Mouse (Mus musculus): ENCODE results near the gene Il2. TPM values are rescaled to one million over a fixed set of nuclear protein-coding genes. Genes with fewer than 3 reads are reported as not detected.

Il2 gene
- polyA plus RNA-seq, 1 experiment from 2014 or later = 0.40 TPM

- WGBS = 31% methylated on average over 1 of the region's 1 CpGs
- ATAC-seq (ENCODE audit: insufficient read depth, low FRiP score, low read depth) = no peak
These were observed 19.2 kb upstream of the Il2 start for GRCm38 (mm10) chr3:37144979-37145378.

GRCm38 (mm10) chr3:37141827-37142226, 16.1 kb upstream of the Il2 start:
- Histone ChIP-seq H3K27me3 (replicated peaks) (no peaks in the 10 kb centered on the region), H3K36me3 (no peaks in the 10 kb centered on the region), H3K9me3 (no peaks in the 10 kb centered on the region), H3K4me3 (replicated peaks) (no peak overlapping the region), H3K4me2 (no peak overlapping the region), H3K4me1 (no peaks in the 10 kb centered on the region), H3K27ac (no peak overlapping the region), H3K9ac (no peak overlapping the region)
- ATAC-seq (ENCODE audit: insufficient read depth, low FRiP score, low read depth) = no peak
- WGBS = 81% methylated on average over 2 of the region's 2 CpGs

More at GRCm38 (mm10) chr3:37144979-37145378, 19.2 kb upstream of the Il2 start:
- Histone ChIP-seq H3K27me3 (replicated peaks) (no peaks in the 10 kb centered on the region), H3K4me2 (no peak overlapping the region), H3K4me1 (no peaks in the 10 kb centered on the region), H3K9ac (no peak overlapping the region), H3K36me3 (no peaks in the 10 kb centered on the region), H3K27ac (no peak overlapping the region), H3K9me3 (no peaks in the 10 kb centered on the region), H3K4me3 (replicated peaks) (no peak overlapping the region)

- H3K27me3 ChIP-seq (replicated peaks) = no peaks in the 10 kb centered on the region
- no peak overlapping the region for H3K9ac ChIP-seq
- no peak for ATAC-seq (ENCODE audit: insufficient read depth, low FRiP score, low read depth)
- H3K27ac ChIP-seq = no peak overlapping the region
- 82% methylated on average over 6 of the region's 6 CpGs for WGBS
- H3K4me3 ChIP-seq (replicated peaks) = no peak overlapping the region
- H3K4me1 ChIP-seq = no peaks in the 10 kb centered on the region
- H3K4me2 ChIP-seq = no peak overlapping the region
- H3K36me3 ChIP-seq = no peaks in the 10 kb centered on the region
- no peaks in the 10 kb centered on the region for H3K9me3 ChIP-seq
These were observed 14.6 kb upstream of the Il2 start for GRCm38 (mm10) chr3:37140168-37140906.

GRCm38 (mm10) chr3:37139192-37139591, 13.4 kb upstream of the Il2 start:
- Histone ChIP-seq H3K27ac (no peak overlapping the region), H3K4me1 (no peaks in the 10 kb centered on the region)
- WGBS = 87% methylated on average over 3 of the region's 3 CpGs

GRCm38 (mm10) chr3:37137231-37137630, 11.5 kb upstream of the Il2 start:
- WGBS = 29% methylated on average over 4 of the region's 4 CpGs
- Histone ChIP-seq H3K9ac (no peak overlapping the region), H3K27ac (no peak overlapping the region), H3K4me2 (no peak overlapping the region), H3K9me3 (no peaks in the 10 kb centered on the region), H3K4me1 (no peaks in the 10 kb centered on the region), H3K36me3 (no peaks in the 10 kb centered on the region), H3K4me3 (replicated peaks) (no peak overlapping the region), H3K27me3 (replicated peaks) (no peaks in the 10 kb centered on the region)
- no peak for ATAC-seq (ENCODE audit: insufficient read depth, low FRiP score, low read depth)

More at GRCm38 (mm10) chr3:37139192-37139591, 13.4 kb upstream of the Il2 start:
- Histone ChIP-seq H3K4me3 (replicated peaks) (no peak overlapping the region), H3K27me3 (replicated peaks) (no peaks in the 10 kb centered on the region), H3K4me2 (no peak overlapping the region), H3K9me3 (no peaks in the 10 kb centered on the region), H3K9ac (no peak overlapping the region), H3K36me3 (no peaks in the 10 kb centered on the region)
- ATAC-seq (ENCODE audit: insufficient read depth, low FRiP score, low read depth) = no peak

- no peak overlapping the region for H3K4me2 ChIP-seq
- no peak overlapping the region for H3K4me3 ChIP-seq (replicated peaks)
- no peaks in the 10 kb centered on the region for H3K9me3 ChIP-seq
- no peak for ATAC-seq (ENCODE audit: insufficient read depth, low FRiP score, low read depth)
- H3K27ac ChIP-seq = no peak overlapping the region
- no peak overlapping the region for H3K9ac ChIP-seq
- 26% methylated on average over 2 of the region's 2 CpGs for WGBS
- no peaks in the 10 kb centered on the region for H3K27me3 ChIP-seq (replicated peaks)
- no peaks in the 10 kb centered on the region for H3K4me1 ChIP-seq
- no peaks in the 10 kb centered on the region for H3K36me3 ChIP-seq
These were observed 3.3 kb upstream of the Il2 start for GRCm38 (mm10) chr3:37129063-37129462.

GRCm38 (mm10) chr3:37128269-37128668, 2.5 kb upstream of the Il2 start:
- H3K27me3 ChIP-seq (replicated peaks) = no peaks in the 10 kb centered on the region
- H3K4me2 ChIP-seq = no peak overlapping the region
- H3K9ac ChIP-seq = no peak overlapping the region
- no peak overlapping the region for H3K4me3 ChIP-seq (replicated peaks)
- no peaks in the 10 kb centered on the region for H3K4me1 ChIP-seq
- no peaks in the 10 kb centered on the region for H3K9me3 ChIP-seq
- 29% methylated on average over 4 of the region's 4 CpGs for WGBS
- peak; percentile 68; the same call in 1 of the 2 replicates for ATAC-seq (ENCODE audit: insufficient read depth, low FRiP score, low read depth)
- H3K36me3 ChIP-seq = no peaks in the 10 kb centered on the region
- no peak overlapping the region for H3K27ac ChIP-seq

- H3K27me3 ChIP-seq (replicated peaks) = no peaks in the 10 kb centered on the region
- H3K27ac ChIP-seq = no peak overlapping the region
- WGBS = 46% methylated on average over 4 of the region's 4 CpGs
- H3K4me3 ChIP-seq (replicated peaks) = no peak overlapping the region
- no peak for ATAC-seq (ENCODE audit: insufficient read depth, low FRiP score, low read depth)
- H3K4me1 ChIP-seq = no peaks in the 10 kb centered on the region
- H3K36me3 ChIP-seq = no peaks in the 10 kb centered on the region
- H3K9me3 ChIP-seq = no peaks in the 10 kb centered on the region
- H3K4me2 ChIP-seq = no peak overlapping the region
- H3K9ac ChIP-seq = no peak overlapping the region
These were observed 403 bp upstream of the Il2 start for GRCm38 (mm10) chr3:37126162-37126561.

- H3K9me3 ChIP-seq = no peaks in the 10 kb centered on the region
- no peak for ATAC-seq (ENCODE audit: insufficient read depth, low FRiP score, low read depth)
- H3K27ac ChIP-seq = no peak overlapping the region
- no peaks in the 10 kb centered on the region for H3K4me1 ChIP-seq
- no peaks in the 10 kb centered on the region for H3K27me3 ChIP-seq (replicated peaks)
- no peak overlapping the region for H3K9ac ChIP-seq
- H3K4me2 ChIP-seq = no peak overlapping the region
- H3K36me3 ChIP-seq = no peaks in the 10 kb centered on the region
- H3K4me3 ChIP-seq (replicated peaks) = no peak overlapping the region
These were observed 35.0 kb downstream of the Il2 start for GRCm38 (mm10) chr3:37090721-37091120.

- Histone ChIP-seq H3K27ac (no peak overlapping the region), H3K27me3 (replicated peaks) (no peaks in the 10 kb centered on the region), H3K4me1 (no peaks in the 10 kb centered on the region), H3K36me3 (no peaks in the 10 kb centered on the region), H3K4me2 (no peak overlapping the region), H3K9me3 (no peaks in the 10 kb centered on the region), H3K4me3 (replicated peaks) (no peak overlapping the region), H3K9ac (no peak overlapping the region)
- ATAC-seq (ENCODE audit: insufficient read depth, low FRiP score, low read depth) = no peak
- 42% methylated on average over 4 of the region's 4 CpGs for WGBS
These were observed 40.9 kb downstream of the Il2 start for GRCm38 (mm10) chr3:37084860-37085259.

GRCm38 (mm10) chr3:37073211-37073610, 52.5 kb downstream of the Il2 start:
- ATAC-seq (ENCODE audit: insufficient read depth, low FRiP score, low read depth) = no peak
- H3K4me2 ChIP-seq = no peak overlapping the region

More at GRCm38 (mm10) chr3:37073211-37073610, 52.5 kb downstream of the Il2 start:
- no peaks in the 10 kb centered on the region for H3K36me3 ChIP-seq
- H3K4me3 ChIP-seq (replicated peaks) = no peak overlapping the region
- H3K27me3 ChIP-seq (replicated peaks) = no peaks in the 10 kb centered on the region
- H3K9ac ChIP-seq = no peak overlapping the region
- H3K27ac ChIP-seq = no peak overlapping the region
- no peaks in the 10 kb centered on the region for H3K9me3 ChIP-seq
- H3K4me1 ChIP-seq = no peaks in the 10 kb centered on the region
